Mouse (Mus musculus) limb, embryonic 15.5 days (tissue): ENCODE results near the gene Steap1. TPM values are rescaled to one million over a fixed set of nuclear protein-coding genes. Genes with fewer than 3 reads are reported as not detected.

ENCODE experiments used
- ATAC-seq: fragments of 200-750 bp; cut with Nextera tagmentation; 2 replicates; pipeline ENCODE4 v1.8.0; 2017; ENCODE audit warnings: low read depth, moderate TSS enrichment; ENCODE audit not compliant: insufficient number of reproducible peaks, low FRiP score, low TSS enrichment
- H3K27ac ChIP-seq: fragments of 300-500 bp; sonication (generic); 2 replicates; pipeline ENCODE4 v1.5.1; 2015; ENCODE audit warnings: moderate library complexity, mild to moderate bottlenecking, inconsistent platforms
- H3K27me3 ChIP-seq: fragments of 300-500 bp; sonication (generic); 2 replicates; pipeline ENCODE4 v1.6.1; 2015; ENCODE audit warnings: inconsistent platforms
- H3K36me3 ChIP-seq: fragments of 300-500 bp; sonication (generic); 2 replicates; pipeline ENCODE4 v1.6.1; 2015; ENCODE audit warnings: inconsistent platforms
- H3K4me1 ChIP-seq: fragments of 300-500 bp; sonication (generic); 2 replicates; pipeline ENCODE4 v1.6.1; 2015; ENCODE audit warnings: inconsistent platforms
- H3K4me2 ChIP-seq: fragments of 300-500 bp; sonication (generic); 2 replicates; pipeline ENCODE4 v1.6.1; 2015; ENCODE audit warnings: mild to moderate bottlenecking, inconsistent platforms
- H3K4me3 ChIP-seq: fragments of 300-500 bp; sonication (generic); 2 replicates; pipeline ENCODE4 v1.5.1; 2015; ENCODE audit warnings: mild to moderate bottlenecking, inconsistent platforms
- H3K9ac ChIP-seq: fragments of 300-500 bp; sonication (generic); 2 replicates; pipeline ENCODE4 v1.6.1; 2015; ENCODE audit warnings: inconsistent platforms
- H3K9me3 ChIP-seq: fragments of 300-500 bp; sonication (generic); 2 replicates; pipeline ENCODE4 v1.6.1; 2016; ENCODE audit warnings: inconsistent platforms
- WGBS: fragments of 180-500 bp; shearing (Covaris S2); methylation state at CpG from one replicate; pipeline ENCODE4 v1.1.7; 2015; 5-methylcytosine and 5-hydroxymethylcytosine counted together
- polyA plus RNA-seq: library from polyadenylated mRNA; unstranded; fragments of >200 nt; fragmentation: Nextera tagmentation; extraction: Ambion mirVana; gene quantifications from 2 replicates; pipeline ENCODE4 v1.2.1, GENCODE M21; 2015

Gene Steap1
- polyA plus RNA-seq: 5.2 and 5.3 TPM in 2 replicates

GRCm38 (mm10) chr5:5748866-5749682, at the start of gene Steap1:
Steap1 (minus strand) TSS chr5:5749326.
- peak; percentile 87 for ATAC-seq

GRCm38 (mm10) chr5:5787106-5787505, 38.0 kb upstream of the Steap1 start:
- H3K27me3 ChIP-seq: no peaks in the 10 kb centered on the region
- no peaks in the 10 kb centered on the region for H3K36me3 ChIP-seq
- H3K9me3 ChIP-seq: no peaks in the 10 kb centered on the region
- no peak overlapping the region for H3K27ac ChIP-seq
- H3K4me1 ChIP-seq: no peaks in the 10 kb centered on the region
- WGBS: 85% methylated on average over 2 of the region's 2 CpGs
- no peak overlapping the region for H3K9ac ChIP-seq
- no peak overlapping the region for H3K4me3 ChIP-seq
- no peak for ATAC-seq
- H3K4me2 ChIP-seq: no peak overlapping the region

More at GRCm38 (mm10) chr5:5748866-5749682, at the start of gene Steap1:
- Histone ChIP-seq H3K36me3 (no peaks in the 10 kb centered on the region), H3K27ac (no peak within 1 kb of the TSS), H3K27me3 (peaks cover 17% of the 10 kb centered on the region; the same call in 1 of the 2 replicates), H3K9me3 (no peaks in the 10 kb centered on the region), H3K4me3 (peak within 1 kb of the TSS; percentile 68), H3K4me1 (peaks cover 7% of the 10 kb centered on the region), H3K4me2 (peak within 1 kb of the TSS; percentile 96), H3K9ac (peak within 1 kb of the TSS; percentile 51)
- WGBS: under 1% methylated on average over 75 of the region's 75 CpGs

GRCm38 (mm10) chr5:5756392-5757019, 7.4 kb upstream of the Steap1 start:
- ATAC-seq: no peak
- WGBS: 65% methylated on average over 3 of the region's 3 CpGs
- H3K27me3 ChIP-seq: peaks cover 6% of the 10 kb centered on the region; the same call in 1 of the 2 replicates
- H3K36me3 ChIP-seq: no peaks in the 10 kb centered on the region
- H3K9ac ChIP-seq: no peak overlapping the region
- H3K4me2 ChIP-seq: no peak overlapping the region
- H3K4me1 ChIP-seq: no peaks in the 10 kb centered on the region
- H3K9me3 ChIP-seq: no peaks in the 10 kb centered on the region
- no peak overlapping the region for H3K27ac ChIP-seq
- H3K4me3 ChIP-seq: no peak overlapping the region

- Histone ChIP-seq H3K27ac (no peak overlapping the region), H3K9me3 (no peaks in the 10 kb centered on the region), H3K4me3 (no peak overlapping the region), H3K4me2 (no peak overlapping the region), H3K4me1 (no peaks in the 10 kb centered on the region), H3K9ac (no peak overlapping the region), H3K27me3 (peaks cover 12% of the 10 kb centered on the region; the same call in 1 of the 2 replicates), H3K36me3 (no peaks in the 10 kb centered on the region)
- ATAC-seq: no peak
- 2% methylated on average over 9 of the region's 9 CpGs for WGBS
Observed at GRCm38 (mm10) chr5:5755039-5755438, 5.9 kb upstream of the Steap1 start.

- peak overlapping the region; percentile 96 for H3K4me2 ChIP-seq
- H3K9me3 ChIP-seq: no peaks in the 10 kb centered on the region
- no peak overlapping the region for H3K27ac ChIP-seq
- H3K36me3 ChIP-seq: no peaks in the 10 kb centered on the region
- H3K4me1 ChIP-seq: peaks cover 7% of the 10 kb centered on the region
- H3K9ac ChIP-seq: no peak overlapping the region
- H3K27me3 ChIP-seq: peaks cover 17% of the 10 kb centered on the region; the same call in 1 of the 2 replicates
- H3K4me3 ChIP-seq: peak overlapping the region; percentile 68
- WGBS: under 1% methylated on average over 13 of the region's 13 CpGs
- 0 out of 2 replicates have a peak, but pooled peaks have one; percentile 23 for ATAC-seq
Observed at GRCm38 (mm10) chr5:5749772-5750222, 671 bp upstream of the Steap1 start.

GRCm38 (mm10) chr5:5734445-5734844, 14.7 kb downstream of the Steap1 start:
- Histone ChIP-seq H3K9ac (no peak overlapping the region), H3K4me3 (no peak overlapping the region), H3K27ac (no peak overlapping the region), H3K36me3 (no peaks in the 10 kb centered on the region), H3K4me2 (no peak overlapping the region), H3K9me3 (no peaks in the 10 kb centered on the region), H3K4me1 (no peaks in the 10 kb centered on the region), H3K27me3 (no peaks in the 10 kb centered on the region)
- WGBS: 94% methylated on average over 9 of the region's 9 CpGs
- no peak for ATAC-seq

- Histone ChIP-seq H3K27me3 (no peaks in the 10 kb centered on the region), H3K4me1 (no peaks in the 10 kb centered on the region), H3K4me3 (no peak overlapping the region), H3K27ac (no peak overlapping the region), H3K4me2 (no peak overlapping the region), H3K36me3 (no peaks in the 10 kb centered on the region), H3K9ac (no peak overlapping the region), H3K9me3 (no peaks in the 10 kb centered on the region)
- WGBS: 68% methylated on average over 2 of the region's 2 CpGs
- ATAC-seq: no peak
Observed at GRCm38 (mm10) chr5:5732858-5733257, 16.3 kb downstream of the Steap1 start.

GRCm38 (mm10) chr5:5732208-5732607, 16.9 kb downstream of the Steap1 start:
- Histone ChIP-seq H3K9ac (no peak overlapping the region), H3K27me3 (no peaks in the 10 kb centered on the region), H3K4me1 (no peaks in the 10 kb centered on the region), H3K9me3 (no peaks in the 10 kb centered on the region), H3K27ac (no peak overlapping the region), H3K4me3 (no peak overlapping the region), H3K36me3 (no peaks in the 10 kb centered on the region), H3K4me2 (no peak overlapping the region)
- no peak for ATAC-seq
- 97% methylated on average over 3 of the region's 3 CpGs for WGBS

- no peak overlapping the region for H3K27ac ChIP-seq
- H3K4me2 ChIP-seq: no peak overlapping the region
- H3K4me1 ChIP-seq: no peaks in the 10 kb centered on the region
- WGBS: 90% methylated on average over 4 of the region's 4 CpGs
- H3K36me3 ChIP-seq: no peaks in the 10 kb centered on the region
- ATAC-seq: no peak
- H3K4me3 ChIP-seq: no peak overlapping the region
- no peaks in the 10 kb centered on the region for H3K27me3 ChIP-seq
- no peak overlapping the region for H3K9ac ChIP-seq
- H3K9me3 ChIP-seq: no peaks in the 10 kb centered on the region
Observed at GRCm38 (mm10) chr5:5729904-5730303, 19.2 kb downstream of the Steap1 start.

- Histone ChIP-seq H3K36me3 (no peaks in the 10 kb centered on the region), H3K4me1 (no peaks in the 10 kb centered on the region), H3K27ac (no peak overlapping the region), H3K27me3 (no peaks in the 10 kb centered on the region), H3K9ac (no peak overlapping the region), H3K9me3 (no peaks in the 10 kb centered on the region), H3K4me3 (no peak overlapping the region), H3K4me2 (no peak overlapping the region)
- no peak for ATAC-seq
- 44% methylated on average over 7 of the region's 7 CpGs for WGBS
Observed at GRCm38 (mm10) chr5:5722217-5722616, 26.9 kb downstream of the Steap1 start.

GRCm38 (mm10) chr5:5711032-5711431, 38.1 kb downstream of the Steap1 start:
- no peaks in the 10 kb centered on the region for H3K36me3 ChIP-seq
- 72% methylated on average over 4 of the region's 4 CpGs for WGBS

More at GRCm38 (mm10) chr5:5711032-5711431, 38.1 kb downstream of the Steap1 start:
- peaks cover 6% of the 10 kb centered on the region; the same call in 1 of the 2 replicates for H3K4me1 ChIP-seq
- H3K4me2 ChIP-seq: no peak overlapping the region
- no peak for ATAC-seq
- no peaks in the 10 kb centered on the region for H3K27me3 ChIP-seq
- no peaks in the 10 kb centered on the region for H3K9me3 ChIP-seq
- no peak overlapping the region for H3K27ac ChIP-seq
- H3K9ac ChIP-seq: no peak overlapping the region
- H3K4me3 ChIP-seq: no peak overlapping the region
